Mouse (Mus musculus): ENCODE data around the gene Pck1. TPM values are rescaled to one million over a fixed set of nuclear protein-coding genes. Genes with fewer than 3 reads are reported as not detected.

Gene Pck1
- polyA plus RNA-seq, 1 experiment: 871 TPM

GRCm38 (mm10) chr2:173172386-173172785, 19.5 kb downstream of the Pck1 start:
- Histone ChIP-seq H3K4me1 (ENCODE audit: control insufficient read depth, insufficient read depth, low read length) (peaks cover 37% of the 10 kb centered on the region), H3K27ac (ENCODE audit: insufficient read depth, low read depth, low read length) (no peak overlapping the region), H3K36me3 (ENCODE audit: control insufficient read depth, insufficient read depth, low read length) (no peaks in the 10 kb centered on the region), H3K4me3 (ENCODE audit: insufficient read depth, low read depth, low read length) (no peak overlapping the region), H3K27me3 (replicated peaks; ENCODE audit: control insufficient read depth, insufficient read depth, low read length) (no peaks in the 10 kb centered on the region)
- WGBS: 84% methylated on average over 1 of the region's 1 CpGs
- TF ChIP-seq POLR2A (IDR thresholded peaks at IDR 0.05; ENCODE audit: low read depth, low read length): no peak
- no peak for TF ChIP-seq CTCF (conservative IDR thresholded peaks at IDR 0.05; ENCODE audit: insufficient read depth, insufficient read length, low read depth, low read length)
- DNase-seq: no peak

- H3K27me3 ChIP-seq (replicated peaks; ENCODE audit: control insufficient read depth, insufficient read depth, low read length): no peaks in the 10 kb centered on the region
- 39% methylated on average over 2 of the region's 2 CpGs for WGBS
- H3K27ac ChIP-seq (ENCODE audit: insufficient read depth, low read depth, low read length): peak overlapping the region; percentile 78
- H3K4me1 ChIP-seq (ENCODE audit: control insufficient read depth, insufficient read depth, low read length): peaks cover 41% of the 10 kb centered on the region
- peak; percentile 25 for DNase-seq
- H3K36me3 ChIP-seq (ENCODE audit: control insufficient read depth, insufficient read depth, low read length): no peaks in the 10 kb centered on the region
- TF ChIP-seq CTCF (conservative IDR thresholded peaks at IDR 0.05; ENCODE audit: insufficient read depth, insufficient read length, low read depth, low read length): no peak
- no peak for TF ChIP-seq POLR2A (IDR thresholded peaks at IDR 0.05; ENCODE audit: low read depth, low read length)
- H3K4me3 ChIP-seq (ENCODE audit: insufficient read depth, low read depth, low read length): no peak overlapping the region
Measured at GRCm38 (mm10) chr2:173173008-173173407, 20.2 kb downstream of the Pck1 start.

DNA sequence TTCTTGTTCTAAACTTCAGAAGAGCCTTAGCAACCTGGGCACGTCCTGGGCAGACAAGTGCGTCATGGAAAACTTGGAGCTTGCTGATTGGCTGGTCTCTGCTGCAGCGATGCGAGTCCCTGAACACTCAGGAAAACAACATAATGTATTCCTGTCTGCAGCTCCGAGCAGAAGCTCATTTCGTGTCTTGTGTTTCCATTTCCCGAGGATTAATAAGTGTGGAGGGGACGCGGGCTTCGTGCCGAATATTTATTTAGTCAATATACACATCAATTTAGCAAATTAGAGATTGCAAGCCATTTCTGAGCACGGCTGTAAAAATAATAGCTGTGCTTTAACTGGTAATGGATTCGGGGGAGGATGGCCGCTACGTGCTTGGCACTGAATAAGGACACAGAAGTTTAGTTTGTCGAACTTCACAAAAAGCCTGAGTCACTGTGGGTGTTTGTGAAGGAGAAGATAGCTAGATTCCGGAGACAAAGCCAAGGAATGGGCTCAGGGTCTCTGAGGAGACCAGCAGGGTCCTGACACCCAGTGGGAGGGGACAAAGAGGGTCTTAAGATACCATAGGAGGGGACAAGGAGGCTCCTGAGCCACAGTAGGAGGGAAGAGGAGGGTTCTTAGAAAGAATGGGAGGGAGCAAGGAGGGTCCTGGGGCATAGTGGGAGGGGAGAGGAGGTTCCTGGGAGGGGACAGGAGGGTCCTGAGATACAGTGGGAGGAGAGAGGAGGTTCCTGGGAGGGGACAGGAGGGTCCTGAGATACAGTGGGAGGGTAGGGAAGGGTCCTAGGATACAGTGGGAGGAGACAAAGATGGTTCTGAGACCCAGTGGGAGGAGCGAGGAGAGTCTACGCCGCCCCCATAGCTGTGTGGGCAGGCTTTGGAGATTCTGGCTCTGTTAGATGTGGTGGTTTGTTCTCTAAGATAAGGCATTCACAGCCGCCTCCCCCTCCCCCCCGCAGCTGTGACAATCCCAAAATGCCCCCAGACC, 21.0 kb downstream of the Pck1 start:
- Histone ChIP-seq H3K36me3 (ENCODE audit: control insufficient read depth, insufficient read depth, low read length) (no peaks in the 10 kb centered on the region), H3K27ac (ENCODE audit: insufficient read depth, low read depth, low read length) (peak overlapping the region; percentile 79), H3K4me1 (ENCODE audit: control insufficient read depth, insufficient read depth, low read length) (peaks cover 45% of the 10 kb centered on the region), H3K27me3 (replicated peaks; ENCODE audit: control insufficient read depth, insufficient read depth, low read length) (no peaks in the 10 kb centered on the region), H3K4me3 (ENCODE audit: insufficient read depth, low read depth, low read length) (no peak overlapping the region)
- 13% methylated on average over 22 of the region's 22 CpGs for WGBS
- peak; percentile 87 for DNase-seq
- TF ChIP-seq POLR2A (IDR thresholded peaks at IDR 0.05; ENCODE audit: low read depth, low read length): no peak
- no peak for TF ChIP-seq CTCF (conservative IDR thresholded peaks at IDR 0.05; ENCODE audit: insufficient read depth, insufficient read length, low read depth, low read length)

DNA sequence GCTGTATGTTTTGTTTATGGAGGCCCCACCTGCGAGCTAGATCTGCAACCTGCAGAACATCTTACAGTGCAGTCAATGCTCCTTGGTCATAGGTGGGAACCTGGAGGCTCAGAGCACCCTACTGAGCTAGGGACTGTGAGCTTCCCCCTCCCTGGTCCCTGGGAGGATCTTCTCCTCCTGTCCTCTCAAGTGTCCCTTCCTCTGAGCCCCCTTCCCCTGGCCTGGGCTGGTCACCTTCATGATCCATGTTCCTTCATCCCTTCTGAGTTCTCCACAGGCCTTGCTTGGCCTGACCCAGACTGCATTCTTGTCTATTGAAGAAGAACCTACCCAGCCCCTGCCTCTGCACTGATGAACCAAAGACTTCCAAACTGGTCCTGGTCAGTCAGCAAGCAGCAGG, 21.7 kb downstream of the Pck1 start:
- Histone ChIP-seq H3K4me3 (ENCODE audit: insufficient read depth, low read depth, low read length) (no peak overlapping the region), H3K27ac (ENCODE audit: insufficient read depth, low read depth, low read length) (peak overlapping the region; percentile 34; the same call in 1 of the 2 replicates), H3K27me3 (replicated peaks; ENCODE audit: control insufficient read depth, insufficient read depth, low read length) (no peaks in the 10 kb centered on the region), H3K36me3 (ENCODE audit: control insufficient read depth, insufficient read depth, low read length) (no peaks in the 10 kb centered on the region), H3K4me1 (ENCODE audit: control insufficient read depth, insufficient read depth, low read length) (peaks cover 48% of the 10 kb centered on the region)
- WGBS: 50% methylated on average over 1 of the region's 1 CpGs
- TF ChIP-seq CTCF (conservative IDR thresholded peaks at IDR 0.05; ENCODE audit: insufficient read depth, insufficient read length, low read depth, low read length) (no peak), POLR2A (IDR thresholded peaks at IDR 0.05; ENCODE audit: low read depth, low read length) (no peak)
- peak; percentile 4 for DNase-seq

DNA sequence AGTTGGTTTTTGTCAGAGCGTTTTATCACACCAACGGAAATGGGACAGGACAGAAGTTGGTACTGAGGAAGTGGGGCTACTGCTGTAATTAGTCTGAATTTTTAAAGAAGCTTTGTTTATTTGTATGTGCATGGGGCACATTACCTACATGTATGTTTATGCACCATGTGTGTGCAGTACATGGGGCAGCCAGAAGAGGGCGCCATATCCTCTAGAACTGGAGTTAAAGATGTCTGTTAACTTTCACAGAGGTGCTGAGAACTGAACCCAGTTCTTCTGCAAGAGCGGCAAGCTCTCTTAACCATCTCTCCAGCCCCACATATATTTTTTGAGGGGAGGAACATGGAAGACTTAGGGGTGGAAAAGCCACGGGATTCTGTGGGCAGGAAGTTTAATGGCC, 22.9 kb downstream of the Pck1 start:
- WGBS: 93% methylated on average over 5 of the region's 5 CpGs
- H3K27me3 ChIP-seq (replicated peaks; ENCODE audit: control insufficient read depth, insufficient read depth, low read length): no peaks in the 10 kb centered on the region
- no peaks in the 10 kb centered on the region for H3K36me3 ChIP-seq (ENCODE audit: control insufficient read depth, insufficient read depth, low read length)
- no peak for TF ChIP-seq POLR2A (IDR thresholded peaks at IDR 0.05; ENCODE audit: low read depth, low read length)
- peak; percentile 26; the same call in 1 of the 2 replicates for TF ChIP-seq CTCF (conservative IDR thresholded peaks at IDR 0.05; ENCODE audit: insufficient read depth, insufficient read length, low read depth, low read length)
- no peak overlapping the region for H3K27ac ChIP-seq (ENCODE audit: insufficient read depth, low read depth, low read length)
- DNase-seq: no peak
- no peak overlapping the region for H3K4me3 ChIP-seq (ENCODE audit: insufficient read depth, low read depth, low read length)
- H3K4me1 ChIP-seq (ENCODE audit: control insufficient read depth, insufficient read depth, low read length): peaks cover 40% of the 10 kb centered on the region

- TF ChIP-seq CTCF (conservative IDR thresholded peaks at IDR 0.05; ENCODE audit: insufficient read depth, insufficient read length, low read depth, low read length) (no peak), POLR2A (IDR thresholded peaks at IDR 0.05; ENCODE audit: low read depth, low read length) (no peak)
- Histone ChIP-seq H3K4me1 (ENCODE audit: control insufficient read depth, insufficient read depth, low read length) (peaks cover 36% of the 10 kb centered on the region), H3K27ac (ENCODE audit: insufficient read depth, low read depth, low read length) (peak overlapping the region; percentile 61; the same call in 1 of the 2 replicates), H3K27me3 (replicated peaks; ENCODE audit: control insufficient read depth, insufficient read depth, low read length) (no peaks in the 10 kb centered on the region), H3K36me3 (ENCODE audit: control insufficient read depth, insufficient read depth, low read length) (no peaks in the 10 kb centered on the region), H3K4me3 (ENCODE audit: insufficient read depth, low read depth, low read length) (no peak overlapping the region)
- no peak for DNase-seq
- WGBS: 63% methylated on average over 5 of the region's 5 CpGs
Measured at GRCm38 (mm10) chr2:173177481-173177880, 24.6 kb downstream of the Pck1 start.

DNA sequence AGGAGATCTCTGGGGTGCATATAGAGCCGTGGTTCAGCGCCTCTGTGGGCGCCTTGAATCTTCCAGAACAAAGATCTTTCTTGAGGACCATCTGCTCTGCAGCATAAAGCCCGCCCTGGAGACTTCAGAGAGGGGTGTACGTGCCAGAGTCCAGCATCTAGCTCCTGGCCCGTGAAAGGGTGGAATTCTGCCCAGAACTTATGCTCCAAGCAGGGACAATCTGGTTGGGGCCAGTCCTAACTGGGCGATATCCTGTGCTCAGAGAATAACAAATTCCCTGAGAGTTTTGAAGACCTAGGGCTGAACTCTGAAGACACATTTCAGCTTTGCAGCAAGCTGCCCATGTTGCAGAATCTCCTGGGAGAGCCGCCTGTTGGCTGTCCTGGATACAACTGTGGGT, 25.1 kb downstream of the Pck1 start:
- Histone ChIP-seq H3K4me1 (ENCODE audit: control insufficient read depth, insufficient read depth, low read length) (peaks cover 32% of the 10 kb centered on the region), H3K36me3 (ENCODE audit: control insufficient read depth, insufficient read depth, low read length) (no peaks in the 10 kb centered on the region), H3K27ac (ENCODE audit: insufficient read depth, low read depth, low read length) (peak overlapping the region; percentile 61; the same call in 1 of the 2 replicates), H3K27me3 (replicated peaks; ENCODE audit: control insufficient read depth, insufficient read depth, low read length) (no peaks in the 10 kb centered on the region), H3K4me3 (ENCODE audit: insufficient read depth, low read depth, low read length) (no peak overlapping the region)
- 46% methylated on average over 8 of the region's 8 CpGs for WGBS
- TF ChIP-seq POLR2A (IDR thresholded peaks at IDR 0.05; ENCODE audit: low read depth, low read length) (no peak), CTCF (conservative IDR thresholded peaks at IDR 0.05; ENCODE audit: insufficient read depth, insufficient read length, low read depth, low read length) (no peak)
- DNase-seq: peak; percentile 95

Measured in kidney, adult 2 months (tissue).